ENCODE assay signal across 10 mouse cellular contexts in the genomic region with DNA sequence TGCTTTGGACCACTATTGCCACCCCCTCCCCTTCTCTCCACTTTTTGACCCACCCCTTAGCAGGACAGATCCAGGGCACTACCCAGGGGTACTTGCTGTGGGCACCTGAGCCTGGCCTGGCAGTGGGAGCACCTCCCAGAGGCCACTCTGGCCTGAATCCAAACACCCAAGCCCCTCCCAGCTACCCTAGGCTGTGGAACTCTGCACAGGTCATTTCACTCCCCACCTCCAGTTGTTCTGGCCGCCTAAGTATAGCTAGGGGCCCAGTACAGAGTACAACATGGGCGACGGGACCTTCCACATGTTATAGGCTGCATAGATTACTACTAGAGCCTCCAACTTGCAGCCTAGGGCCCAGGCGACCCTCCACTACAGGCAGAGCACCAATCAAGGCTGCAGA. TPM values are rescaled to one million over a fixed set of nuclear protein-coding genes. Genes with fewer than 3 reads are reported as not detected.
DNase-seq lines count a peak whose midpoint lies in the region; ATAC-seq and TF ChIP-seq lines count a peak whose summit lies in the region.
"Had no signal": no experiment of that assay in that cellular context is flagged by ENCODE, and none has a peak within 500 bp of the region (broad histone marks: within the 10 kb centered on the region; RNA-seq: fewer than 3 reads in every experiment).

No protein-coding gene starts in this region.

- H3K9me3 ChIP-seq in kidney, postnatal 0 days (replicated peaks; ENCODE audit: low read length) = no peaks in the 10 kb centered on the region
- H3K9me3 ChIP-seq in liver, embryonic 14.5 days (ENCODE audit: control insufficient read depth, low read length) = no peaks in the 10 kb centered on the region
- H3K9me3 ChIP-seq: heart, embryonic 12.5 days had no signal

- no peak overlapping the region for H3K4me3 ChIP-seq in gastrocnemius, adult 2 months
- no peak overlapping the region for H3K4me3 ChIP-seq in lung, adult 2 months (replicated peaks; ENCODE audit: extremely low read depth, low read depth, low read length)
- no peak overlapping the region for H3K4me3 ChIP-seq in kidney, postnatal 0 days (replicated peaks; ENCODE audit: low read depth, low read length)
- no peak overlapping the region for H3K4me3 ChIP-seq in liver, embryonic 14.5 days (ENCODE audit: insufficient read depth in 1 of 2, low read depth in 2 of 2, low read length in 2 of 2)

- DNase-seq in gastrocnemius, adult 2 months = no peak
- DNase-seq in gastrocnemius, postnatal 10 days = no peak
- DNase-seq in lung, adult 2 months = peak; percentile 2
- no peak for DNase-seq in lung, postnatal 4 days
- DNase-seq in kidney, postnatal 0 days (ENCODE audit: low spot score) = no peak
- DNase-seq in liver, embryonic 14.5 days (ENCODE audit: low read depth in 3 of 3, low spot score in 3 of 3) = no peak
- no peak for DNase-seq in yolk sac, embryonic 10.5 days (ENCODE audit: low spot score)
- DNase-seq in natural killer cell, adult 2 months (ENCODE audit: low spot score in 2 of 2) = no peak
- DNase-seq: lung, embryonic 14.5 days had no signal

- 90% methylated on average over 4 of the region's 4 CpGs for WGBS in lung, adult 2 months
- 66% methylated on average over 4 of the region's 4 CpGs for WGBS in kidney, postnatal 0 days
- WGBS in liver, embryonic 14.5 days (ENCODE audit: insufficient replicate concordance) = 65% methylated on average over 4 of the region's 4 CpGs

- ATAC-seq in kidney, postnatal 0 days (replicated peaks; ENCODE audit: low FRiP score, low read depth) = no peak
- no peak for ATAC-seq in liver, embryonic 14.5 days (ENCODE audit: insufficient read depth)

- H3K9ac ChIP-seq in kidney, postnatal 0 days (ENCODE audit: low read depth, low read length) = no peak overlapping the region
- no peak overlapping the region for H3K9ac ChIP-seq in liver, embryonic 14.5 days (replicated peaks)

- peak overlapping the region; percentile 92; the same call in 1 of the 2 replicates for H3K27ac ChIP-seq in gastrocnemius, adult 2 months
- peak overlapping the region; percentile 86; the same call in 1 of the 2 replicates for H3K27ac ChIP-seq in kidney, postnatal 0 days
- H3K27ac ChIP-seq in liver, embryonic 14.5 days = no peak overlapping the region

- H3K27me3 ChIP-seq in kidney, postnatal 0 days (ENCODE audit: insufficient read depth, low read length) = no peaks in the 10 kb centered on the region
- no peaks in the 10 kb centered on the region for H3K27me3 ChIP-seq in liver, embryonic 14.5 days (ENCODE audit: control insufficient read depth, insufficient read depth, low read length)
- H3K27me3 ChIP-seq: heart, embryonic 12.5 days had no signal

- peaks cover 24% of the 10 kb centered on the region for H3K4me1 ChIP-seq in lung, adult 2 months (ENCODE audit: control insufficient read depth, insufficient read depth, low read length)
- H3K4me1 ChIP-seq in kidney, postnatal 0 days (replicated peaks; ENCODE audit: insufficient read depth, low read length) = peaks cover 37% of the 10 kb centered on the region
- peaks cover 36 to 63% of the 10 kb centered on the region in 2 experiments for H3K4me1 ChIP-seq in liver, embryonic 14.5 days (replicated peaks; ENCODE audit: control insufficient read depth in 2 of 2, insufficient read depth in 2 of 2, low read length in 1 of 2)

- no peak for TF ChIP-seq CTCF in gastrocnemius, adult 2 months (IDR thresholded peaks at IDR 0.05)
- no peak for TF ChIP-seq CTCF in lung, adult 2 months (IDR thresholded peaks at IDR 0.05; ENCODE audit: insufficient read depth, low read length)
- TF ChIP-seq CTCF in kidney, postnatal 0 days (IDR thresholded peaks at IDR 0.05; ENCODE audit: low read depth) = no peak
- no peak for TF ChIP-seq CTCF in liver, embryonic 14.5 days (IDR thresholded peaks at IDR 0.05; ENCODE audit: low read depth)

- H3K36me3 ChIP-seq in kidney, postnatal 0 days (ENCODE audit: insufficient read depth, low read length) = no peaks in the 10 kb centered on the region
- peaks cover 22% of the 10 kb centered on the region for H3K36me3 ChIP-seq in liver, embryonic 14.5 days (replicated peaks; ENCODE audit: control insufficient read depth, insufficient read depth, low read depth)

- TF ChIP-seq EP300 in liver, embryonic 14.5 days (IDR thresholded peaks at IDR 0.05; ENCODE audit: low read depth) = no peak

- H3K4me2 ChIP-seq in kidney, postnatal 0 days (ENCODE audit: low read length) = no peak overlapping the region
- H3K4me2 ChIP-seq in liver, embryonic 14.5 days (ENCODE audit: low read depth) = peak overlapping the region; percentile 75

- no peak for TF ChIP-seq POLR2A in lung, adult 2 months (IDR thresholded peaks at IDR 0.05; ENCODE audit: borderline replicate concordance, extremely low read depth, low read depth, low read length)

- intact Hi-C loops in gastrocnemius, adult 2 months (cut with DNase I) = loop anchor here (5.0 to 10.0 kb wide), 2 partner anchors 190 to 232 kb away; no protein-coding TSS in a partner anchor

RNA-seq across cellular contexts. Expression of gene Hs6st1, which starts 1.0 kb away (rescaled TPM):
- total RNA-seq in gastrocnemius, adult 2 months (2021) = 10 to 100 TPM; 20.7 to 22.0 TPM
- total RNA-seq in gastrocnemius, postnatal 10 days (2021) = 10 to 100 TPM; 26.2 to 28.3 TPM
- 33.8 and 35.0 TPM in 2 replicates for polyA plus RNA-seq in lung, adult 2 months (2012; rRNA removed)
- 13.7 and 23.6 TPM in 2 replicates for polyA plus RNA-seq in kidney, postnatal 0 days (2015; fragmentation: Nextera tagmentation; extraction: Ambion mirVana)
- 29.3 and 31.0 TPM in 2 replicates for polyA plus RNA-seq in liver, embryonic 14.5 days (2012; rRNA removed)
- polyA plus RNA-seq in liver, embryonic 14.5 days (2014; fragmentation: Nextera tagmentation; extraction: Ambion mirVana) = 6.8 and 12.0 TPM in 2 replicates
